Mouse (Mus musculus) bone marrow macrophage, adult 2 months (primary cell): ENCODE data around the gene Ccng2.

Experiments used
- CTCF ChIP-seq: IDR thresholded peaks from 2 replicates; pipeline ENCODE4 v1.5.1; 2012; ENCODE audit warnings: low read depth, mild to moderate bottlenecking, low read length, moderate library complexity
- POLR2A ChIP-seq: IDR thresholded peaks from 2 replicates; pipeline ENCODE4 v1.6.1; 2012; ENCODE audit warnings: mild to moderate bottlenecking, low read depth, low read length, borderline replicate concordance

- no peak for TF ChIP-seq CTCF
- no peak for TF ChIP-seq POLR2A
Measured at GRCm38 (mm10) chr5:93260983-93261382, 6.1 kb upstream of the Ccng2 start.
